Mouse (Mus musculus) CD4-positive, CD25-positive, alpha-beta regulatory T cell, adult 4 months (primary cell): Measurements from ENCODE around the gene Scamp2. TPM values are rescaled to one million over a fixed set of nuclear protein-coding genes. Genes with fewer than 3 reads are reported as not detected.

Experiments
- ATAC-seq: one replicate; pipeline ENCODE4 v1.8.0; 2017
- polyA plus RNA-seq, 2 experiments: library from polyadenylated mRNA; unstranded; fragments of 100-300 nt; shearing (Covaris generic); gene quantifications; one replicate each; pipeline ENCODE4 v1.2.1; 2017

The Scamp2 gene
- 100 to 1,000 TPM in 1 of 2 experiments, 10 to 100 TPM in 1; 92.6 to 119 TPM for polyA plus RNA-seq

GRCm38 (mm10) chr9:57560861-57561710 lies at the start of gene Scamp2:
Gene Scamp2, plus strand, starts transcription at chr9:57560943.
- peak; percentile 95 for ATAC-seq

GRCm38 (mm10) chr9:57517113-57517512 lies 43.6 kb upstream of the Scamp2 start:
- ATAC-seq: peak; percentile 56

- ATAC-seq: peak; percentile 18
Measured at GRCm38 (mm10) chr9:57520375-57521055, 40.2 kb upstream of the Scamp2 start.

GRCm38 (mm10) chr9:57521056-57521911 lies 39.5 kb upstream of the Scamp2 start, which contains the start of gene Cox5a:
Gene Cox5a, plus strand, starts transcription at chr9:57521274.
- ATAC-seq: peak; percentile 90

- ATAC-seq: no peak
Measured at GRCm38 (mm10) chr9:57522114-57522860, 38.5 kb upstream of the Scamp2 start.

- no peak for ATAC-seq
Measured at GRCm38 (mm10) chr9:57522861-57523246, 37.9 kb upstream of the Scamp2 start.

- peak; percentile 50 for ATAC-seq
Measured at GRCm38 (mm10) chr9:57523754-57524153, 37.0 kb upstream of the Scamp2 start.

- no peak for ATAC-seq
Measured at GRCm38 (mm10) chr9:57524439-57524838, 36.3 kb upstream of the Scamp2 start.

- no peak for ATAC-seq
Measured at GRCm38 (mm10) chr9:57525516-57525915, 35.2 kb upstream of the Scamp2 start.

- no peak for ATAC-seq
Measured at GRCm38 (mm10) chr9:57526435-57526834, 34.3 kb upstream of the Scamp2 start.

GRCm38 (mm10) chr9:57531946-57532345 lies 28.8 kb upstream of the Scamp2 start:
- ATAC-seq: no peak

- no peak for ATAC-seq
Measured at GRCm38 (mm10) chr9:57536362-57536761, 24.4 kb upstream of the Scamp2 start.

GRCm38 (mm10) chr9:57537044-57537727 lies 23.6 kb upstream of the Scamp2 start, which contains the start of gene Fam219b:
Gene Fam219b, plus strand, starts transcription at chr9:57537528.
- peak; percentile 92 for ATAC-seq

- peak; percentile 51 for ATAC-seq
Measured at GRCm38 (mm10) chr9:57537728-57538181, 23.0 kb upstream of the Scamp2 start.

- ATAC-seq: no peak
Measured at GRCm38 (mm10) chr9:57539550-57539949, 21.2 kb upstream of the Scamp2 start.

GRCm38 (mm10) chr9:57541312-57541711 lies 19.4 kb upstream of the Scamp2 start:
- ATAC-seq: peak; percentile 27

- no peak for ATAC-seq
Measured at GRCm38 (mm10) chr9:57543951-57544350, 16.8 kb upstream of the Scamp2 start.

GRCm38 (mm10) chr9:57547287-57547686 lies 13.5 kb upstream of the Scamp2 start:
- no peak for ATAC-seq

- ATAC-seq: no peak
Measured at GRCm38 (mm10) chr9:57547869-57548268, 12.9 kb upstream of the Scamp2 start.

GRCm38 (mm10) chr9:57549186-57549585 lies 11.6 kb upstream of the Scamp2 start:
- ATAC-seq: no peak
